Mouse (Mus musculus) intestine, embryonic 14.5 days (tissue): ENCODE data around the gene Ankrd33. TPM values are rescaled to one million over a fixed set of nuclear protein-coding genes. Genes with fewer than 3 reads are reported as not detected.
A peak's percentile ranks its signal among the peaks of the same experiment; 100 is the strongest.

Experiments
- ATAC-seq: fragments of 200-750 bp; cut with Nextera tagmentation; replicated peaks from 2 replicates; pipeline ENCODE4 v1.8.0; 2017; ENCODE audit warnings: low read depth, moderate number of reproducible peaks, moderate TSS enrichment, moderate library complexity; ENCODE audit not compliant: low FRiP score, low TSS enrichment
- DNase-seq: peaks from one replicate; pipeline ENCODE4 v3.0.0-alpha.2; 2018; ENCODE audit warnings: low spot score
- H3K27ac ChIP-seq: fragments of 300-500 bp; sonication (generic); 2 replicates; pipeline ENCODE4 v1.5.1; 2014; ENCODE audit warnings: low read depth, mild to moderate bottlenecking, control low read depth
- H3K27me3 ChIP-seq: fragments of 300-500 bp; sonication (generic); replicated peaks from 2 replicates; pipeline ENCODE4 v1.6.1; 2014; ENCODE audit warnings: low read length, control low read depth; ENCODE audit not compliant: control insufficient read depth, insufficient read depth
- H3K36me3 ChIP-seq: fragments of 300-500 bp; sonication (generic); 2 replicates; pipeline ENCODE4 v1.6.1; 2014; ENCODE audit warnings: low read length, control low read depth; ENCODE audit not compliant: control insufficient read depth, insufficient read depth
- H3K4me1 ChIP-seq: fragments of 300-500 bp; sonication (generic); replicated peaks from 2 replicates; pipeline ENCODE4 v1.6.1; 2014; ENCODE audit warnings: low read length, control low read depth, mixed read lengths; ENCODE audit not compliant: control insufficient read depth, insufficient read depth
- H3K4me2 ChIP-seq: fragments of 300-500 bp; sonication (generic); 2 replicates; pipeline ENCODE4 v1.6.1; 2014; ENCODE audit warnings: low read length
- H3K4me3 ChIP-seq: fragments of 300-500 bp; sonication (generic); 2 replicates; pipeline ENCODE4 v1.5.1; 2014; ENCODE audit warnings: low read depth, low read length, control low read depth, mixed read lengths
- H3K9ac ChIP-seq: fragments of 300-500 bp; sonication (generic); 2 replicates; pipeline ENCODE4 v1.6.1; 2014; ENCODE audit warnings: mild to moderate bottlenecking, low read length
- H3K9me3 ChIP-seq: fragments of 300-500 bp; sonication (generic); 2 replicates; pipeline ENCODE4 v1.6.1; 2016; ENCODE audit warnings: low read length, control low read depth; ENCODE audit not compliant: control insufficient read depth
- WGBS: fragments of 180-500 bp; shearing (Covaris S2); extraction: QIAGEN DNeasy Blood & Tissue Kit; methylation state at CpG from one replicate; pipeline ENCODE4 v1.1.7; 2014; 5-methylcytosine and 5-hydroxymethylcytosine counted together
- polyA plus RNA-seq: library from polyadenylated mRNA; unstranded; fragments of >200 nt; fragmentation: Nextera tagmentation; extraction: Ambion mirVana; gene quantifications from 2 replicates; pipeline ENCODE4 v1.2.1, GENCODE M21; 2014

Gene Ankrd33
- polyA plus RNA-seq, 1 experiment from 2014 or later: not detected

DNA sequence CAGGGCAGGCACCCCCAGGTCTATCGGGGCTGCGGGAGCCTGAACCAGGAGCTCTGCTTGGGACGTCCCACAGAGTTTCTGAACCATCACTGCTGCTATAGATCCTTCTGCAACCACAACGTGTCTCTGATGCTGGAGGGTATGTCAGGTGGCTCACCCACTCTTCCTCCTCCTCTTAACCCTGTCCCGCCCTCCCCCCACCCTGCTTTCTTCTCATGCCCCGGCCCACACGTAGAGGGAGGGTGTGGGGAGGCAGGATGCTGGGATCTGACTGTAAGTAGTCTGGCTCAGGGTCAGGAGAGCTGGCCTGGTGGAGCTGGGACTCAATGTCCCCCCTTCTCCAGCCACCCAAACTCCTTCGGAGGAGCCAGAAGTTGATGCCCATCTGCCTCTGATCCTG is 19.9 kb downstream of the Ankrd33 start:
- no peak for ATAC-seq
- Histone ChIP-seq H3K9ac (peak overlapping the region; percentile 41), H3K27me3 (no peaks in the 10 kb centered on the region), H3K36me3 (peaks cover 9% of the 10 kb centered on the region), H3K4me2 (peak overlapping the region; percentile 46), H3K4me3 (peak overlapping the region; percentile 31), H3K27ac (peak overlapping the region; percentile 76; the same call in 1 of the 2 replicates), H3K9me3 (no peaks in the 10 kb centered on the region), H3K4me1 (peaks cover 58% of the 10 kb centered on the region)
- DNase-seq: no peak
- WGBS: 49% methylated on average over 8 of the region's 8 CpGs

DNA sequence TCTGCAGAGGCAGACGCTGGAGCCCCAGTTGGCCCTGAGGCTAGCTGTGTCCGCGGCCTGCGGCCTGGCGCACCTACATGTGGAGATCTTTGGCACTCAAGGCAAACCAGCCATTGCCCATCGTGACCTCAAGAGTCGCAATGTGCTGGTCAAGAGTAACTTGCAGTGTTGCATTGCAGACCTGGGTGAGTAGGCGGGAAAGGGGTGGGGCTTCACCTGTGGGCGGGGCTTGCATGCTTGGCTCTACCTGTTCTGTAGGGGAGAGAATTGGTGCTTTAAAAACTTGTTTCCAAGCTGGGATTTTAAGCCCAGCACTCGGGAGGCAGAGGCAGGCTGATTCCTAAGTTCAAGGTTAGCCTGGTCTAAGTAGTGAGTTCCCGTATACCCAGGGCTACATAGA is 21.9 kb downstream of the Ankrd33 start:
- H3K36me3 ChIP-seq: peaks cover 9% of the 10 kb centered on the region
- no peak for DNase-seq
- no peak overlapping the region for H3K4me2 ChIP-seq
- no peak overlapping the region for H3K9ac ChIP-seq
- H3K27ac ChIP-seq: no peak overlapping the region
- peaks cover 51% of the 10 kb centered on the region for H3K4me1 ChIP-seq
- WGBS: 80% methylated on average over 11 of the region's 11 CpGs
- H3K9me3 ChIP-seq: no peaks in the 10 kb centered on the region
- H3K27me3 ChIP-seq: no peaks in the 10 kb centered on the region
- no peak for ATAC-seq
- H3K4me3 ChIP-seq: no peak overlapping the region

DNA sequence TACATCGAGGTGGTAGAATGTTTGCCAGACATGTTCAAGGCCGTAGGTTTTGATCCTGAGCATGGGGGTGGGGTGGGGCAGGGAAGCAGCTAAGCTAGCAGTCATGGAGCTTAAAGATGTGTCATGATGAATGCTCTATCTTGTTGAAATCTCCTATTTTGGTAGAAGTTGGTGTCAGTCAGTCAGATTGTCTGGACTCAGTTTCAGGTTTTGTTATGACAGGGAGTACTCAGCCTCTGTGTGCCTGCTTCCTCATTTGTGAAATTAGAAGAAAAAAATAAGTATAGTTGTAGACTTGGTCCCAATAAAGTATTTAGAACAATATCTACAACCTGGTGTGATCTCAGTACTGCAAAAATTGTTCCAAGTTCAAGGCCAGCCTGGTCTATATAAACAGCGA is 23.1 kb downstream of the Ankrd33 start:
- no peak overlapping the region for H3K4me3 ChIP-seq
- WGBS: 59% methylated on average over 3 of the region's 3 CpGs

DNA sequence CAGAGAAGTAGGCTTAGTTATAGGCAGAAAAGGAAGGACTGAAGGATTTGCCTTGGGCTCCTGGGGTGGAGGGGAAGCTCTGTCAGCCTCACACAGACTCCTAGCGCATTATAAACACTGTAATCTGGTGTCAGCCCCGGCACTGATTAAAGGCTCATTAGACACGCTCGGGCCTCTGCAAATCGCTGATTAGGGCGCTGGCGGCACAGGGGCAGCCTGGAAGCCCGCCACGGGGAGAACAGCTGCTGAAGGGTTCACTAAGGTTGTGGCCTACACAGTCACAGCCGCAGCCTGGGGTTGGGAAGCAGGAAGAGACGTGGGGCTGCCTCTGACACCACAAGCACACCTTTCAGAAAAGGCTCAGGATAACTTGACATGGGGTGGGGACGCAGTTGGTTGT is 24.3 kb downstream of the Ankrd33 start:
- H3K4me1 ChIP-seq: peaks cover 48% of the 10 kb centered on the region
- H3K9ac ChIP-seq: no peak overlapping the region
- no peak for DNase-seq

More for the DNA sequence above, 23.1 kb downstream of the Ankrd33 start:
- Histone ChIP-seq H3K4me2 (no peak overlapping the region), H3K9ac (no peak overlapping the region), H3K27ac (no peak overlapping the region), H3K36me3 (peaks cover 9% of the 10 kb centered on the region), H3K9me3 (no peaks in the 10 kb centered on the region), H3K27me3 (no peaks in the 10 kb centered on the region), H3K4me1 (peaks cover 49% of the 10 kb centered on the region)
- ATAC-seq (no peak), DNase-seq (no peak)

DNA sequence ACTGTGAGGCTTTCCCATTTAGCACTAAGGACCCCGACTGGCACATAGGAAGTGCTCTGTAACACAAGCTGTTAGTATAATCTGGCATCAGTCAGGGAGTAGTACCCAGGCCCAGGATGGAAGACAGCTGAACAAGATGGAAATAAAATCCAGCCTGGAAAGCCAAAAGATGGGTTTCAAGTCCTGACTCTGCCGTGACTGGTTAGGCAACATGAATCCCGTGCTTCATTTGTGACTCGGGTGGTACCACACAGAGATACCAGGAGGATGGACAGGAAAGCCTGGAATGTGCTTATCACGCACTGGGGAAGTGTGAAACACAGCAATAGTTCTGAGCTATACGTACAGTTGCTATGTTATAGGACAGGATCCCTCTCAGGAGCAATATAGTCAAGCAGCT is 25.0 kb downstream of the Ankrd33 start:
- ATAC-seq: no peak

More for the DNA sequence above, 24.3 kb downstream of the Ankrd33 start:
- Histone ChIP-seq H3K4me3 (no peak overlapping the region), H3K4me2 (0 out of 2 replicates have a peak overlapping the region, but pooled peaks have one; percentile 4), H3K27me3 (no peaks in the 10 kb centered on the region), H3K27ac (0 out of 2 replicates have a peak overlapping the region, but pooled peaks have one; percentile 11), H3K36me3 (peaks cover 9% of the 10 kb centered on the region), H3K9me3 (no peaks in the 10 kb centered on the region)
- WGBS: 14% methylated on average over 12 of the region's 12 CpGs
- no peak for ATAC-seq

DNA sequence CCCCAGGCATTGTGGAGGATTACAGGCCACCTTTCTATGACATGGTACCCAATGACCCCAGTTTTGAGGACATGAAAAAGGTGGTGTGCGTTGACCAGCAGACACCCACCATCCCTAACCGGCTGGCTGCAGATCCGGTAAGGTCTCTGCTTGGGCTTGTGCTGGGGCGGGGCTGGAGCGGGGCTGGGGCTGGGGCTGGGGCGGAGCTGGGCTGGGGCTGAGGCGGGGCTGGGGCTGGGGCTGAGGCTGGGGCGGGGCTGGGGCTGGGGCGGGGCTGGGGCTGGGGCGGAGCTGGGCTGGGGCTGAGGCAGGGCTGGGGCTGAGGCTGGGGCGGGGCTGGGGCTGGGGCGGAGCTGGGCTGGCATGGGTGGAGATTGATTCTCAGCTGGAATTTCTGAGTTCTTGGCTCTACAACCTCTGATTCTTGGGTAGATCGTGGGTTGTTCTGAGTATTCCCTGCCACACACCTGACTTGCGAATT is 25.5 kb downstream of the Ankrd33 start:
- H3K4me3 ChIP-seq: no peak overlapping the region
- H3K9me3 ChIP-seq: no peaks in the 10 kb centered on the region
- H3K9ac ChIP-seq: no peak overlapping the region
- 5% methylated on average over 12 of the region's 14 CpGs for WGBS
- H3K4me2 ChIP-seq: 0 out of 2 replicates have a peak overlapping the region, but pooled peaks have one; percentile 29
- peaks cover 47% of the 10 kb centered on the region for H3K4me1 ChIP-seq
- H3K36me3 ChIP-seq: peaks cover 7% of the 10 kb centered on the region
- no peaks in the 10 kb centered on the region for H3K27me3 ChIP-seq
- ATAC-seq: peak; percentile 42
- H3K27ac ChIP-seq: no peak overlapping the region
- peak; percentile 72 for DNase-seq

More for the DNA sequence above, 25.0 kb downstream of the Ankrd33 start:
- no peaks in the 10 kb centered on the region for H3K9me3 ChIP-seq
- no peak overlapping the region for H3K4me3 ChIP-seq
- peak overlapping the region; percentile 8; the same call in 1 of the 2 replicates for H3K9ac ChIP-seq
- H3K27ac ChIP-seq: 0 out of 2 replicates have a peak overlapping the region, but pooled peaks have one; percentile 11
- 51% methylated on average over 6 of the region's 6 CpGs for WGBS
- no peaks in the 10 kb centered on the region for H3K27me3 ChIP-seq
- peaks cover 47% of the 10 kb centered on the region for H3K4me1 ChIP-seq
- peaks cover 9% of the 10 kb centered on the region for H3K36me3 ChIP-seq
- 0 out of 2 replicates have a peak overlapping the region, but pooled peaks have one; percentile 29 for H3K4me2 ChIP-seq
- no peak for DNase-seq

DNA sequence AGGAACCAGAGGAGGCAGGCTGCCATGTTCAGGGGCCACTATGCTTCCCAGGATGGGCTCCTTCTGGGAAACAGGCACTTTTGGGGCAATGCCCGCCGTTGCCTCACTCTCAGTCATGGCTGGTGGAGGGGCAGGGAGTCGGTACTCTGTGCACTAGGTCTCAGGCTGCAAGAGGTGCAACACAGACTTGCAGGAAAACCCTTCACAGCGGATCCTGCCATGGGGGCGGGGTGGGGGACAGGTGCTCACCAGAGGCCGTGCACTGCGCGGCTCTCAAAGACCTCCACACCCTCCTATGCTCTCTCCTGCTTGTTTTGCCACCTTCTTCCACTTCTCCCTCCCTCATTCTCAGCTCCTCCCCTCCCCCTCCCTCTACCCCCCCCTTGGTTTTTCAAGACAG is 27.1 kb downstream of the Ankrd33 start:
- Histone ChIP-seq H3K4me1 (peaks cover 58% of the 10 kb centered on the region), H3K9me3 (no peaks in the 10 kb centered on the region), H3K9ac (no peak overlapping the region), H3K4me3 (no peak overlapping the region), H3K36me3 (no peaks in the 10 kb centered on the region; the same call in 1 of the 2 replicates), H3K4me2 (no peak overlapping the region), H3K27me3 (no peaks in the 10 kb centered on the region), H3K27ac (no peak overlapping the region)
- ATAC-seq: no peak
- DNase-seq: no peak
- 57% methylated on average over 8 of the region's 8 CpGs for WGBS

DNA sequence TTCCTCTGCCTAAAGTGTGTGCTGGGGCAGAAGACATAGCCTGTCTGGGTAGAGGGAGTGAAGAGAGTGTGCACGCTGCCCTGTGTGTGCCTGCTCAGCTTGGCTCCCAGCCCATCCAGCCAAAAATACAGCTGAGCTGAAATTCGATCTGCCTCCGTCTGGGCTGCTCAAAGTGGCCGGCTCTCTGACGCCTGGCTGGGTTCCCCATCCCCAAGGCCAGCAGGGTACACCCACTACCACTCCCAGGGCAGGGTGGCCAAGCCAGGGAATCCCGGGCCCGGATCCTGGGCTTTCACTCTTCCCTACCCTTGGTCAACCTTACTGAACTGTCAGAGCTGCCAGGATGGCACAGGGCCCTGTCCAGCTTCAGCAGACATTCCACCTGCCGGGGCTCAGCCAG is 27.9 kb downstream of the Ankrd33 start:
- Histone ChIP-seq H3K4me2 (no peak overlapping the region), H3K9ac (no peak overlapping the region), H3K9me3 (no peaks in the 10 kb centered on the region), H3K36me3 (no peaks in the 10 kb centered on the region; the same call in 1 of the 2 replicates), H3K4me1 (peaks cover 66% of the 10 kb centered on the region), H3K4me3 (no peak overlapping the region), H3K27me3 (no peaks in the 10 kb centered on the region), H3K27ac (no peak overlapping the region; the same call in 1 of the 2 replicates)
- ATAC-seq: no peak
- WGBS: 25% methylated on average over 8 of the region's 8 CpGs
- no peak for DNase-seq

DNA sequence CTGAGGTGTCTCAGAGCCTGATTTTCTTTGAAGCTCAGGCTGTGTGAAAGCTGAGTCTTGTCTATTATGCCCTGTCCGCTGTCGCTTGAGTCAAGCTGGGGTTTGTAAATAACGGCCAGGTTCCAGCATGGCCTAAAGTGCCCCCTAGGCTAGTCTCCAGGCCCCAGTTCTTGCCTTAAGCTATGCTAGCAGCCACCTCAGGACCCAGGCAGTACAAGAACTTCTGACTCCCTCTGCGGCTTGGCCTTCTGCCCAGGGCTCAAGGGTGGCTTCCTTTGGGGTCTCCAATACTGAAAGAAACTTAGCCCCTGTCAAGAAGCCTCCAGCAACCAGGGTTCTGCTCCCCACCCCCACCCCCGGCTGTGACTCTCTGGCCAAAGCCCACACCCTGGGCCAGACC is 28.6 kb downstream of the Ankrd33 start:
- no peaks in the 10 kb centered on the region for H3K27me3 ChIP-seq
- 84% methylated on average over 5 of the region's 5 CpGs for WGBS
- no peak overlapping the region for H3K4me2 ChIP-seq
- no peaks in the 10 kb centered on the region; the same call in 1 of the 2 replicates for H3K36me3 ChIP-seq
- peaks cover 64% of the 10 kb centered on the region for H3K4me1 ChIP-seq
- no peaks in the 10 kb centered on the region for H3K9me3 ChIP-seq
- H3K9ac ChIP-seq: no peak overlapping the region
- peak overlapping the region; percentile 29; the same call in 1 of the 2 replicates for H3K27ac ChIP-seq
- DNase-seq: no peak
- ATAC-seq: no peak
- no peak overlapping the region for H3K4me3 ChIP-seq
